Mouse (Mus musculus): ENCODE data around the gene Slc25a35.

DNA sequence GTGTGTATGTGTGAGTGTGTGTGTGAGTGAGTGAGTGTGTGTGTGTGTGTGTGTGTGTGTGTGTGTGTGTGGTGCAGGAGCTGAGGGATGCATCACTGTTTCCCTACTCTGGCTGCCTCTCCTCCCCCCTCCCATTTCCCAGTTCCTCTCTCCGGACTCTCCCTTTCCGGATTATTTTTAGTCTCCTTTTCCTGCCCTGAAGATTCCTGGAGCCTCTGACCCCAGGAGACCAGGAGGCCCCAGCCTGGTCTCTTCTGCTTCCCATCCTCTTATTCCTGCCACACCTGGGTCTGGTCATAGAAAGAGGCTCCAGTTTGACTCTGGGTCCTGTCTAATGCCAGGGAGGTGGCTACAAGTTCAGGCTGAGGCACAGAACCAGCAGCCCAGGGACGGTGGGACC lies 11.8 kb upstream of the Slc25a35 start:
- no peak for TF ChIP-seq EP300 (IDR thresholded peaks at IDR 0.05)
- TF ChIP-seq CTCF (IDR thresholded peaks at IDR 0.05): no peak

Measured in lung, postnatal 0 days (tissue).